Mouse (Mus musculus) G1E (cell line): ENCODE results near the gene Sumf2.

Experiments used
- CTCF ChIP-seq: IDR thresholded peaks from 2 replicates; pipeline ENCODE4 v1.5.1; 2012; ENCODE audit warnings: low read depth, low read length, inconsistent platforms, mixed read lengths
- GATA1 ChIP-seq: IDR thresholded peaks from 2 replicates; pipeline ENCODE4 v1.6.1; 2012; ENCODE audit warnings: borderline replicate concordance, low read length, inconsistent platforms, mixed read lengths
- POLR2AphosphoS5 ChIP-seq: IDR thresholded peaks from 2 replicates; pipeline ENCODE4 v1.6.1; 2012; ENCODE audit warnings: low read depth, low read length, inconsistent platforms; ENCODE audit not compliant: insufficient replicate concordance
- TAL1 ChIP-seq: conservative IDR thresholded peaks from 2 replicates; pipeline ENCODE4 v1.6.1; 2012; ENCODE audit warnings: low read depth, low read length, inconsistent platforms, mixed read lengths

DNA sequence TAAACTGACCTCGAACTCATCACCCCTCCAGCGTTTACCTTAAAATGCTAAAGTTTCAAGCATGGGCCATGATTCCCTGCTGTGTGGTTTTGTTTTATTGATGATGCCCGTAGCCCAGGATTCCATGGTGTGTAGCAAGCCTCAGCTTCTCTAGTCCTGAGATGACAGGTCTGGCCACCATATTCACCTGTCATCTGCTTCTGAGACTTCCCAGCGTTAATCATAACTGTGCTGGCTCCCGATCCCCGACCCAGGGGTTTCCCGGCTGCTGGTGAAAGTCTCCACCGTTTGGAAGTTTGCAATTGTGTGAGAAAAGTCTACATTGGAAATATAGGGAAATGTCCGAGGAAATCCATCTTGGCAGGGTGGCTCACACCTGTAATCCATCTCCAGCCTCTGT is 62.4 kb downstream of the Sumf2 start:
- TF ChIP-seq CTCF (no peak), TAL1 (no peak), POLR2AphosphoS5 (no peak), GATA1 (no peak)
